Mouse (Mus musculus) testis, adult 2 months (tissue): ENCODE results near the gene Eif2ak4.

Experiments
- CTCF ChIP-seq: fragments of 200-500 bp; IDR thresholded peaks from 2 replicates; pipeline ENCODE4 v1.5.1; 2012; ENCODE audit warnings: low read depth, mild to moderate bottlenecking, inconsistent platforms, low read length, moderate library complexity; ENCODE audit not compliant: control insufficient read depth, insufficient read depth, insufficient replicate concordance
- POLR2A ChIP-seq: fragments of 200-500 bp; IDR thresholded peaks from 2 replicates; pipeline ENCODE4 v1.6.1; 2012; ENCODE audit warnings: low read depth, mild to moderate bottlenecking, inconsistent platforms, low read length, moderate library complexity; ENCODE audit not compliant: control insufficient read depth

DNA sequence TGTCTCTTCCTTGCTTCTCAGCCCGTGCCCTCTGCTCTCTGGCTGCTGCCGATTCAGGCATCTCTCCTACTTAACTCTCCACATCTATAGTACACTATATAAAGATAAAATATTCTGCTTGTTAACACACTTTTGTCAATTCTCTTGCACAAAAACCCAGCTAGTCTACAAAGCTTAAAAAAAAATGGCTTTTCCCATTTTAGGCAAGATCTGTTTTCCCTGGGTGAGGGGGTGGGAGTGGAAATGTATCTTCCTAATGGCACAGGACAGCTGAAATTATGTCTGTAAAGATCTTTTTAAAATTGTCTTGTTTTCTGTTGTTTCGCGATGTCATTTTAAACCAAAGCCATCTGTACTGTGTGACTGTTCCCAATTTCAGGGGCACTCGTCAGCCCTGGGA, 75.1 kb downstream of the Eif2ak4 start:
- TF ChIP-seq POLR2A (no peak), CTCF (no peak)
